In genomic region chr4:57088301-57088700, GRCm38 (mm10) we compare ENCODE assay signal across 16 mouse cellular contexts.
"Had no signal": no experiment of that assay in that cellular context is flagged by ENCODE, and none has a peak within 500 bp of the region (broad histone marks: within the 10 kb centered on the region; RNA-seq: fewer than 3 reads in every experiment).

No protein-coding gene starts in this region.

- H3K9ac ChIP-seq: neural tube, embryonic 13.5 days; neural tube, embryonic 15.5 days; stomach, embryonic 15.5 days had no signal

- H3K27ac ChIP-seq: neural tube, embryonic 13.5 days; neural tube, embryonic 15.5 days; stomach, embryonic 15.5 days; stomach, postnatal 0 days had no signal

- H3K36me3 ChIP-seq: neural tube, embryonic 13.5 days; neural tube, embryonic 15.5 days; stomach, embryonic 15.5 days had no signal

- H3K4me1 ChIP-seq: stomach, embryonic 15.5 days had no signal

- DNase-seq: retina, postnatal 1 day; right cerebral cortex, adult 18-20 months; right cerebral cortex, postnatal 14 days; right cerebral cortex, postnatal 25 days; right cerebral cortex, postnatal 4 days; spleen, adult 18-20 months; thymus, adult 18-20 months; thymus, adult 2 months; thymus, postnatal 14 days; thymus, postnatal 25 days; thymus, postnatal 36 days; thymus, postnatal 4 days had no signal

- H3K27me3 ChIP-seq: neural tube, embryonic 13.5 days; neural tube, embryonic 15.5 days; stomach, embryonic 15.5 days had no signal

- H3K4me2 ChIP-seq: neural tube, embryonic 13.5 days; neural tube, embryonic 15.5 days; stomach, embryonic 15.5 days had no signal

- H3K9me3 ChIP-seq: neural tube, embryonic 13.5 days; neural tube, embryonic 15.5 days; stomach, embryonic 15.5 days had no signal

- H3K4me3 ChIP-seq: neural tube, embryonic 13.5 days; neural tube, embryonic 15.5 days; stomach, embryonic 15.5 days had no signal
